In the genomic region with DNA sequence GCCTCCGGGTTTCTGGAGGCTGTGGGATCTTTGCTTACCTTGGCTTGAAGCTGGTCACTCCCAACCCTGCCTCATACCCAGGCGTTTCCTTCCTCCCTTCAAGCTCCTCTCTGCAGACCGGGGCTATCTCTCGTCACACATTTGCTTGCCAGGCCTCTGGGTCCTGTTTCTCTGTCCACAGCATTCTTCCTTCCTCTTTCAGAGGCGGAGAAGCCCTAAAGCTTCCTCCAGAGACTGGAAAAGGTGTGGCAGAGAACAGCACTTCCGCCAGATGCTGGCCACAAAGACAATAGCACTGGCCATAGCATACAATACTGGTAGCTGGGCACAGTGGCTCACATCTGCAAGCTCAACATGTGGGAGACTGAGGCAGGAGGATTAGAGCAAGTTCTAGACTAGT, we compare ENCODE assay signal across 8 mouse cellular contexts. TPM values are rescaled to one million over a fixed set of nuclear protein-coding genes. Genes with fewer than 3 reads are reported as not detected.
DNase-seq lines count a peak whose midpoint lies in the region; ATAC-seq lines count a peak whose summit lies in the region.

No protein-coding gene starts in this region.

- no peaks in the 10 kb centered on the region for H3K36me3 ChIP-seq in liver, embryonic 12.5 days

- H3K4me2 ChIP-seq in liver, embryonic 12.5 days: peak overlapping the region; percentile 26

- peaks cover 49% of the 10 kb centered on the region for H3K27me3 ChIP-seq in liver, embryonic 12.5 days (replicated peaks)

- no peak for ATAC-seq in liver, embryonic 12.5 days

- peaks cover 65% of the 10 kb centered on the region for H3K4me1 ChIP-seq in liver, embryonic 12.5 days

- intact Hi-C loops in heart, postnatal 10 days (cut with DNase I): no loop called here

- H3K27ac ChIP-seq in liver, embryonic 12.5 days: peak overlapping the region; percentile 26; the same call in 1 of the 2 replicates

- H3K9ac ChIP-seq in liver, embryonic 12.5 days: no peak overlapping the region

- no peaks in the 10 kb centered on the region for H3K9me3 ChIP-seq in liver, embryonic 12.5 days (replicated peaks)

- peak; percentile 29 for DNase-seq in adrenal gland, adult 8-10 months
- no peak for DNase-seq in adrenal gland, adult 2 months
- peak; percentile 92 for DNase-seq in 416B (ENCODE audit: low read depth)
- DNase-seq in heart, postnatal 10 days: peak; percentile 54 to 57
- no peak for DNase-seq in natural killer cell, adult 2 months (ENCODE audit: low spot score in 2 of 2)
- DNase-seq in ovary, postnatal 10 days (ENCODE audit: low spot score): no peak
- DNase-seq in right cerebral cortex, postnatal 14 days: no peak

- H3K4me3 ChIP-seq in liver, embryonic 12.5 days: no peak overlapping the region

- 18% methylated on average over 6 of the region's 6 CpGs for WGBS in liver, embryonic 12.5 days (ENCODE audit: insufficient replicate concordance)

RNA-seq across cellular contexts. Expression of gene Bahcc1, which starts 13.8 kb away (rescaled TPM):
- total RNA-seq in adrenal gland, adult 8-10 months (2022): 10 to 100 TPM; 16.6 to 24.5 (median 19.5) TPM
- 10 to 100 TPM in 1 of 2 experiments, 1 to 10 TPM in 1; 9.2 to 21.9 TPM for total RNA-seq in adrenal gland, adult 2 months (2021)
- polyA plus RNA-seq in adrenal gland, adult 2 months (2012; rRNA removed): 17.9 and 19.5 TPM in 2 replicates
- 10 to 100 TPM in 1 of 2 experiments, 1 to 10 TPM in 1; 8.8 to 14.1 TPM for total RNA-seq in heart, postnatal 10 days (2021)
- 3.0 and 3.5 TPM in 2 replicates for polyA plus RNA-seq in liver, embryonic 12.5 days (2016; fragmentation: Nextera tagmentation; extraction: Ambion mirVana)

Comparison
In these comparisons a context has a peak if more than half of its experiments do, and no peak if none do; other contexts are left out.
1. DNase-seq: peak in adrenal gland, adult 8-10 months (single experiment), 416B (single experiment) and heart, postnatal 10 days (2 of 2); none in adrenal gland, adult 2 months (single experiment), natural killer cell, adult 2 months (0 of 2), ovary, postnatal 10 days (single experiment) and right cerebral cortex, postnatal 14 days (single experiment).